Mouse (Mus musculus) limb, embryonic 11.5 days (tissue): ENCODE data around the gene Dlgap5. TPM values are rescaled to one million over a fixed set of nuclear protein-coding genes. Genes with fewer than 3 reads are reported as not detected.

Source experiments
- polyA plus RNA-seq: library from polyadenylated mRNA; unstranded; fragments of >200 nt; fragmentation: Nextera tagmentation; extraction: Ambion mirVana; gene quantifications from 2 replicates; pipeline ENCODE4 v1.2.1, GENCODE M21; 2014

The Dlgap5 gene
- polyA plus RNA-seq, 1 experiment from 2014 or later: 79.6 TPM

Other genes with a start within 250 kb of the Dlgap5 start
- 1.2 and 1.3 TPM in 2 replicates for gene Gch1, start 229.0 kb downstream of the Dlgap5 start, polyA plus RNA-seq
- gene Wdhd1, start 141.6 kb downstream of the Dlgap5 start, polyA plus RNA-seq: 54.8 and 58.7 TPM in 2 replicates
- gene Socs4, start 141.5 kb downstream of the Dlgap5 start, polyA plus RNA-seq: 4.8 and 5.3 TPM in 2 replicates
- gene Mapk1ip1l, start 120.1 kb downstream of the Dlgap5 start, polyA plus RNA-seq: 127 and 136 TPM in 2 replicates
- gene Lgals3, start 50.7 kb downstream of the Dlgap5 start, polyA plus RNA-seq: 0.63 and 1.1 TPM in 2 replicates
- gene Fbxo34, start 32.0 kb upstream of the Dlgap5 start, polyA plus RNA-seq: 27.2 and 29.1 TPM in 2 replicates
- gene Atg14, start 152.2 kb upstream of the Dlgap5 start, polyA plus RNA-seq: 17.4 and 19.5 TPM in 2 replicates
- 70.6 and 75.0 TPM in 2 replicates for gene Ktn1, start 230.0 kb upstream of the Dlgap5 start, polyA plus RNA-seq